Mouse (Mus musculus) layer of hippocampus, adult 2 months (tissue): ENCODE measurements at regions not wholly inside any gene's neighbourhood (a gene's known extent, or its start where the extent isn't known, plus 50 kb on each side); places are given as distances from the start of the nearest gene placed in this dataset.
A peak's percentile ranks its signal among the peaks of the same experiment; 100 is the strongest.
"Not testable (repeated sequence)": the region's sequence is repeated elsewhere in the genome, so short reads cannot be mapped to it uniquely, and the experiment has no call there.

Experiments
- DNase-seq, 2 experiments: peaks; one replicate each; pipeline ENCODE4 v3.0.0; 2022; ENCODE audit warnings: low spot score in 2 of 2
- H3K27ac ChIP-seq: fragments of 200-600 bp; 2 replicates; pipeline ENCODE4 v1.8.1; 2022
- H3K4me3 ChIP-seq: fragments of 200-600 bp; 2 replicates; pipeline ENCODE4 v1.8.1; 2022; ENCODE audit warnings: mild to moderate bottlenecking
- CTCF ChIP-seq: fragments of 200-600 bp; conservative IDR thresholded peaks from 2 replicates; pipeline ENCODE4 v1.8.1; 2022; ENCODE audit warnings: antibody characterized with exemption, mild to moderate bottlenecking, moderate library complexity

- Histone ChIP-seq H3K27ac (no peak overlapping the region), H3K4me3 (no peak overlapping the region)
- TF ChIP-seq CTCF: no peak
- no peak for DNase-seq
Observed at GRCm38 (mm10) chr14:37820918-37821632, 686.0 kb upstream of the Ghitm start.

GRCm38 (mm10) chr14:37819959-37820358 is 684.9 kb upstream of the Ghitm start:
- DNase-seq: no peak

GRCm38 (mm10) chr14:37795642-37796041 is 660.6 kb upstream of the Ghitm start:
- DNase-seq: no peak

More at GRCm38 (mm10) chr14:37819959-37820358, 684.9 kb upstream of the Ghitm start:
- Histone ChIP-seq H3K27ac (no peak overlapping the region), H3K4me3 (no peak overlapping the region)
- peak; percentile 61 for TF ChIP-seq CTCF

GRCm38 (mm10) chr14:37765729-37766128 is 630.7 kb upstream of the Ghitm start:
- TF ChIP-seq CTCF: no peak
- DNase-seq: no peak
- no peak overlapping the region for H3K4me3 ChIP-seq
- H3K27ac ChIP-seq: no peak overlapping the region

More at GRCm38 (mm10) chr14:37795642-37796041, 660.6 kb upstream of the Ghitm start:
- Histone ChIP-seq H3K4me3 (no peak overlapping the region), H3K27ac (no peak overlapping the region)
- no peak for TF ChIP-seq CTCF

GRCm38 (mm10) chr14:37749661-37750060 is 614.6 kb upstream of the Ghitm start:
- H3K27ac ChIP-seq, H3K4me3 ChIP-seq, DNase-seq: not testable (repeated sequence)

GRCm38 (mm10) chr14:37749162-37749561 is 614.1 kb upstream of the Ghitm start:
- Histone ChIP-seq H3K27ac (no peak overlapping the region), H3K4me3 (no peak overlapping the region)
- no peak for DNase-seq
- TF ChIP-seq CTCF: no peak

GRCm38 (mm10) chr14:37743048-37743447 is 608.0 kb upstream of the Ghitm start:
- no peak for DNase-seq
- Histone ChIP-seq H3K4me3 (no peak overlapping the region), H3K27ac (no peak overlapping the region)
- TF ChIP-seq CTCF: no peak

GRCm38 (mm10) chr14:37742426-37742825 is 607.4 kb upstream of the Ghitm start:
- H3K27ac ChIP-seq, DNase-seq, H3K4me3 ChIP-seq: not testable (repeated sequence)
